Mouse (Mus musculus) MEL (cell line): ENCODE measurements at regions not wholly inside any gene's neighbourhood (a gene's known extent, or its start where the extent isn't known, plus 50 kb on each side); places are given as distances from the start of the nearest gene placed in this dataset.
A peak's percentile ranks its signal among the peaks of the same experiment; 100 is the strongest.

ENCODE experiments used
- DNase-seq: peaks from one replicate; pipeline ENCODE4 v3.0.0; 2011; ENCODE audit warnings: low read depth, low spot score
- H3K27ac ChIP-seq: 2 replicates; pipeline ENCODE4 v1.5.1; 2012; ENCODE audit warnings: low read depth, mild to moderate bottlenecking, control low read depth, low read length, moderate library complexity; ENCODE audit not compliant: control insufficient read depth
- H3K27me3 ChIP-seq, 2 experiments: fragments of 150-350 bp in 1 of 2; sonication (generic) in 1 of 2; 2 replicates each; pipeline ENCODE4 v1.6.1; 2012; ENCODE audit warnings: low read length in 2 of 2, mild to moderate bottlenecking in 2 of 2, improper control_type of control experiment in 1 of 2, moderate library complexity in 1 of 2; ENCODE audit not compliant: insufficient read depth in 2 of 2, control insufficient read depth in 1 of 2
- H3K36me3 ChIP-seq, 2 experiments: 2 replicates each; pipeline ENCODE4 v1.6.1; 2012 to 2014; ENCODE audit warnings: low read length in 2 of 2, improper control_type of control experiment in 1 of 2, inconsistent platforms in 1 of 2, mild to moderate bottlenecking in 1 of 2; ENCODE audit not compliant: insufficient read depth in 2 of 2, control insufficient read depth in 1 of 2
- H3K4me1 ChIP-seq, 2 experiments: fragments of 150-350 bp in 1 of 2; sonication (generic) in 1 of 2; 2 replicates each; pipeline ENCODE4 v1.6.1; 2012; ENCODE audit warnings: low read length in 2 of 2, improper control_type of control experiment in 1 of 2, mild to moderate bottlenecking in 1 of 2; ENCODE audit not compliant: insufficient read depth in 2 of 2, control insufficient read depth in 1 of 2
- H3K4me3 ChIP-seq, 2 experiments: fragments of 150-350 bp in 1 of 2; sonication (generic) in 1 of 2; 2 replicates each; pipeline ENCODE4 v1.5.1; 2012; ENCODE audit warnings: low read depth in 2 of 2, low read length in 2 of 2, mild to moderate bottlenecking in 2 of 2, moderate library complexity in 2 of 2, control low read depth in 1 of 2, improper control_type of control experiment in 1 of 2; ENCODE audit not compliant: control insufficient read depth in 1 of 2, insufficient read depth in 1 of 2
- H3K79me2 ChIP-seq: 2 replicates; pipeline ENCODE4 v1.6.1; 2012; ENCODE audit warnings: mild to moderate bottlenecking, low read length, moderate library complexity; ENCODE audit not compliant: control insufficient read depth, poor library complexity, insufficient read depth
- H3K9ac ChIP-seq: 2 replicates; pipeline ENCODE4 v1.6.1; 2012; ENCODE audit warnings: low read depth, mild to moderate bottlenecking, control low read depth, low read length, moderate library complexity; ENCODE audit not compliant: control insufficient read depth, poor library complexity, severe bottlenecking
- H3K9me3 ChIP-seq: fragments of 150-350 bp; sonication (generic); replicated peaks from 2 replicates; pipeline ENCODE4 v1.6.1; 2012; ENCODE audit warnings: mild to moderate bottlenecking, low read length, improper control_type of control experiment, moderate library complexity; ENCODE audit not compliant: insufficient read depth
- BHLHE40 ChIP-seq: IDR thresholded peaks from 2 replicates; pipeline ENCODE4 v1.6.1; 2012; ENCODE audit warnings: low read depth, mild to moderate bottlenecking, inconsistent platforms, low read length, improper control_type of control experiment, borderline replicate concordance
- CHD2 ChIP-seq: IDR thresholded peaks from 2 replicates; pipeline ENCODE4 v1.6.1; 2011; ENCODE audit warnings: low read length, improper control_type of control experiment
- ETS1 ChIP-seq: IDR thresholded peaks from 2 replicates; pipeline ENCODE4 v1.6.1; 2012; ENCODE audit warnings: low read depth, mild to moderate bottlenecking, inconsistent platforms, low read length, improper control_type of control experiment, moderate library complexity
- HCFC1 ChIP-seq: IDR thresholded peaks from 2 replicates; pipeline ENCODE4 v1.6.1; 2012; ENCODE audit warnings: low read depth, mild to moderate bottlenecking, inconsistent platforms, low read length, improper control_type of control experiment, moderate library complexity
- JUND ChIP-seq: IDR thresholded peaks from 2 replicates; pipeline ENCODE4 v1.6.1; 2011; ENCODE audit warnings: low read depth, mild to moderate bottlenecking, improper control_type of control experiment, low read length
- MAFK ChIP-seq: IDR thresholded peaks from 2 replicates; pipeline ENCODE4 v1.6.1; 2011; ENCODE audit warnings: low read depth, mild to moderate bottlenecking, low read length, improper control_type of control experiment, borderline replicate concordance
- MAX ChIP-seq: IDR thresholded peaks from 2 replicates; pipeline ENCODE4 v1.6.1; 2011; ENCODE audit warnings: low read length, improper control_type of control experiment
- MEF2A ChIP-seq: IDR thresholded peaks from 2 replicates; pipeline ENCODE4 v1.6.1; 2014; ENCODE audit warnings: low read depth, mild to moderate bottlenecking, inconsistent platforms, low read length, improper control_type of control experiment; ENCODE audit not compliant: poor library complexity, insufficient replicate concordance, severe bottlenecking; ENCODE audit errors: extremely low read depth
- MYC ChIP-seq: IDR thresholded peaks from 2 replicates; pipeline ENCODE4 v1.6.1; 2011; ENCODE audit warnings: low read depth, mild to moderate bottlenecking, low read length, improper control_type of control experiment, moderate library complexity
- NRF1 ChIP-seq: IDR thresholded peaks from 2 replicates; pipeline ENCODE4 v1.6.1; 2014; ENCODE audit warnings: low read depth, mild to moderate bottlenecking, inconsistent platforms, low read length, improper control_type of control experiment, moderate library complexity; ENCODE audit not compliant: poor library complexity, insufficient read depth, severe bottlenecking
- POLR2AphosphoS2 ChIP-seq: IDR thresholded peaks from 2 replicates; pipeline ENCODE4 v1.6.1; 2011; ENCODE audit warnings: low read length, improper control_type of control experiment
- POLR2AphosphoS5 ChIP-seq: IDR thresholded peaks from 2 replicates; pipeline ENCODE4 v1.6.1; 2012; ENCODE audit warnings: low read depth, borderline replicate concordance, mild to moderate bottlenecking, inconsistent platforms, low read length, moderate library complexity, mixed read lengths
- TAL1 ChIP-seq: IDR thresholded peaks from 2 replicates; pipeline ENCODE4 v1.6.1; 2012; ENCODE audit warnings: mild to moderate bottlenecking, inconsistent platforms, low read length, moderate library complexity, mixed read lengths
- TCF12 ChIP-seq: IDR thresholded peaks from 2 replicates; pipeline ENCODE4 v1.6.1; 2014; ENCODE audit warnings: low read depth, mild to moderate bottlenecking, inconsistent platforms, low read length, improper control_type of control experiment, moderate library complexity
- UBTF ChIP-seq: IDR thresholded peaks from 2 replicates; pipeline ENCODE4 v1.6.1; 2012; ENCODE audit warnings: low read depth, mild to moderate bottlenecking, inconsistent platforms, low read length, improper control_type of control experiment, moderate library complexity, borderline replicate concordance; ENCODE audit not compliant: insufficient read depth
- USF2 ChIP-seq, 2 experiments: IDR thresholded peaks; 2 replicates each; pipeline ENCODE4 v1.6.1; 2011 to 2012; ENCODE audit warnings: improper control_type of control experiment in 2 of 2, low read length in 2 of 2, borderline replicate concordance in 1 of 2, inconsistent platforms in 1 of 2, low read depth in 1 of 2, mild to moderate bottlenecking in 1 of 2; ENCODE audit not compliant: insufficient read depth in 1 of 2
- ZKSCAN1 ChIP-seq: IDR thresholded peaks from 2 replicates; pipeline ENCODE4 v1.6.1; 2012; ENCODE audit warnings: low read depth, mild to moderate bottlenecking, inconsistent platforms, low read length, improper control_type of control experiment, moderate library complexity
- ZMIZ1 ChIP-seq: IDR thresholded peaks from 2 replicates; pipeline ENCODE4 v1.6.1; 2012; ENCODE audit warnings: low read depth, mild to moderate bottlenecking, inconsistent platforms, low read length, improper control_type of control experiment, moderate library complexity
- ZNF384 ChIP-seq: IDR thresholded peaks from 2 replicates; pipeline ENCODE4 v1.6.1; 2012; ENCODE audit warnings: low read depth, mild to moderate bottlenecking, inconsistent platforms, low read length, improper control_type of control experiment

- TF ChIP-seq CHD2 (no peak), MAFK (peak; percentile 86)
- Histone ChIP-seq H3K27ac (no peak overlapping the region), H3K4me1 (no peaks in the 10 kb centered on the region), H3K36me3 (no peaks in the 10 kb centered on the region), H3K4me3 (no peak overlapping the region), H3K27me3 (no peaks in the 10 kb centered on the region), H3K9me3 (no peaks in the 10 kb centered on the region), H3K9ac (no peak overlapping the region), H3K79me2 (no peaks in the 10 kb centered on the region)
- DNase-seq: no peak
These were observed 408.0 kb downstream of the Prr30 start for GRCm38 (mm10) chr14:100792094-100792493.

DNA sequence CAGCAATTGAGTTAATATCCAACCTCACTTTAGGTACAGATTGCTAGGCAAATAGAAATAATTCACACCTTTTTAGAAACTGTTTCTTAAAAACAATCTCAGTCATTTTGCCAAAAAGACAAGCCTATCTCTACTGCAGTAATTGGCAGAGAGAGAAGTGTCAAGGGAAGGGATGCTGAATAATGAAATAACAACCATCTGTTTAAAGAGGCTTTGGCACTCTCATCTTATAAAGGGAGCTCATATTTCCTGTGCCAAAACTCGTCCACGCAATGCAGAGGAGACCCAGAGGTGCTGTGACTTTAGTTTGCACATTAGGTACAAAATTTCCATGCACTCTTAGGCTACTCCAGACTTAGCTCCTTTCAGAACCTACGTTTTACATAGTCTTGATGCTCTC lies 418.2 kb downstream of the Prr30 start:
- H3K27ac ChIP-seq: no peak overlapping the region
- H3K4me3 ChIP-seq: no peak overlapping the region
- no peak for TF ChIP-seq HCFC1
- TF ChIP-seq TCF12: no peak
- no peak for TF ChIP-seq ETS1
- no peak for TF ChIP-seq MEF2A
- TF ChIP-seq ZNF384: no peak
- no peak for TF ChIP-seq MYC
- TF ChIP-seq POLR2AphosphoS2: no peak
- no peak for TF ChIP-seq TAL1
- TF ChIP-seq POLR2AphosphoS5: no peak
- no peak for TF ChIP-seq JUND
- TF ChIP-seq BHLHE40: no peak
- TF ChIP-seq ZKSCAN1: no peak
- no peak for TF ChIP-seq MAX
- TF ChIP-seq USF2 (IDR thresholded peaks at IDR 0.05; ENCODE audit: borderline replicate concordance in 1 of 2, insufficient read depth in 1 of 2, low read depth in 1 of 2, low read length in 2 of 2): no peak
- no peak for TF ChIP-seq ZMIZ1
- no peak for TF ChIP-seq NRF1
- TF ChIP-seq UBTF: no peak
- no peaks in the 10 kb centered on the region for H3K4me1 ChIP-seq
- no peaks in the 10 kb centered on the region for H3K9me3 ChIP-seq
- no peaks in the 10 kb centered on the region for H3K79me2 ChIP-seq
- H3K27me3 ChIP-seq: no peaks in the 10 kb centered on the region
- no peaks in the 10 kb centered on the region for H3K36me3 ChIP-seq
- no peak for DNase-seq
- no peak overlapping the region for H3K9ac ChIP-seq
